Mouse (Mus musculus): ENCODE results near the gene Arhgef33. TPM values are rescaled to one million over a fixed set of nuclear protein-coding genes. Genes with fewer than 3 reads are reported as not detected.

Gene Arhgef33
- polyA plus RNA-seq, 1 experiment from 2014 or later: 2.4 TPM

DNA sequence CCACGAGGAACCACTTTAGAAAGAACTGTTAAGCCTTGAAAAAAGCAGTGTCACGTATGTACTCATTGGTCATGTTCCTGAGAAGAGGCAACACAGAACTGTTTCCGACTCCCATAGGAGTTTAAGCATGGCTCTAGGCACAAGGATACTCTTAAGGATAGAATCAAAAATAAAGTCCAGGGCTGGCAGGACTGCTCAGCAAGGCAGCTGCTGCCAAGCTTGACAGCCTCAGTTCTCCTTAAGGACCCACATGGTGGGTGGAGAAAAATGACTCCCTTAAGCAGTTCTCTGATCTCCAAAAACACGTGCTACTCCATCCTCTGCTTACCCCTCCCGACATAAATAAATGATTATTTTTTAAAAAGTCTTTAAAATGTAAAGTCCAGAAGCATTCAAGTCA is 128.5 kb downstream of the Arhgef33 start:
- H3K27me3 ChIP-seq (ENCODE audit: control insufficient read depth, insufficient read depth, low read length): no peaks in the 10 kb centered on the region
- H3K36me3 ChIP-seq (ENCODE audit: control insufficient read depth, insufficient read depth, low read length): peaks cover 56% of the 10 kb centered on the region
- H3K4me1 ChIP-seq (ENCODE audit: control insufficient read depth, insufficient read depth, low read length): no peaks in the 10 kb centered on the region
- H3K9ac ChIP-seq (replicated peaks; ENCODE audit: low read length): no peak overlapping the region
- H3K27ac ChIP-seq (replicated peaks; ENCODE audit: low read depth, low read length): no peak overlapping the region
- no peaks in the 10 kb centered on the region for H3K9me3 ChIP-seq (ENCODE audit: control insufficient read depth, low read length)
- ATAC-seq (ENCODE audit: low FRiP score, low TSS enrichment) (no peak), DNase-seq (no peak)
- no peak overlapping the region for H3K4me2 ChIP-seq (ENCODE audit: low read length)
- H3K4me3 ChIP-seq (replicated peaks; ENCODE audit: low read depth, low read length): no peak overlapping the region
- WGBS: 92% methylated on average over 5 of the region's 5 CpGs

DNA sequence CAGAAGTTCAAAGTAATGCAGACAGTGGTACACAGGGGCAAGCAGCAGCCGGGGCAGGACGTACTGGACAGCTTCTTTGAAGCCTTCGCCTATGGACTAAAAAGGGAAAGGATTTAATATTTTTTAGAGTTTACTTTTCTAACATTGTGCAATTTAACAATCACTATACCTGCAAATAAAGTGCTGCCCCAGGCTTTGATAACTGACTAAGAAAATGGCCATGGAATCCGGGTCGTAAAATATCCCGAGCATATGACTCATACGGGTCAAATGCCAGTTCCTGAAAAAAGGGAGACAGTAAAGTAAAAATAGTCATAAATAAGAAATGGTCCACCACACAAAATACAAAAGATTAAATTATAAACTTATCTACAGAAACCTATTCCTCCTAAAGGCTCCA is 138.2 kb downstream of the Arhgef33 start:
- H3K4me2 ChIP-seq (ENCODE audit: low read length): no peak overlapping the region
- ATAC-seq (ENCODE audit: low FRiP score, low TSS enrichment) (no peak), DNase-seq (no peak)
- no peak overlapping the region for H3K9ac ChIP-seq (replicated peaks; ENCODE audit: low read length)
- no peak overlapping the region for H3K4me3 ChIP-seq (replicated peaks; ENCODE audit: low read depth, low read length)
- H3K27ac ChIP-seq (replicated peaks; ENCODE audit: low read depth, low read length): no peak overlapping the region
- no peaks in the 10 kb centered on the region for H3K4me1 ChIP-seq (ENCODE audit: control insufficient read depth, insufficient read depth, low read length)
- no peaks in the 10 kb centered on the region for H3K27me3 ChIP-seq (ENCODE audit: control insufficient read depth, insufficient read depth, low read length)
- WGBS: 95% methylated on average over 7 of the region's 7 CpGs
- no peaks in the 10 kb centered on the region for H3K9me3 ChIP-seq (ENCODE audit: control insufficient read depth, low read length)
- H3K36me3 ChIP-seq (ENCODE audit: control insufficient read depth, insufficient read depth, low read length): peaks cover 66% of the 10 kb centered on the region

- Histone ChIP-seq H3K4me3 (replicated peaks; ENCODE audit: low read depth, low read length) (no peak overlapping the region), H3K4me2 (ENCODE audit: low read length) (no peak overlapping the region), H3K4me1 (ENCODE audit: control insufficient read depth, insufficient read depth, low read length) (no peaks in the 10 kb centered on the region), H3K9me3 (ENCODE audit: control insufficient read depth, low read length) (no peaks in the 10 kb centered on the region), H3K36me3 (ENCODE audit: control insufficient read depth, insufficient read depth, low read length) (peaks cover 70% of the 10 kb centered on the region), H3K27me3 (ENCODE audit: control insufficient read depth, insufficient read depth, low read length) (no peaks in the 10 kb centered on the region), H3K27ac (replicated peaks; ENCODE audit: low read depth, low read length) (no peak overlapping the region), H3K9ac (replicated peaks; ENCODE audit: low read length) (no peak overlapping the region)
- ATAC-seq (ENCODE audit: low FRiP score, low TSS enrichment): no peak
- WGBS: 97% methylated on average over 5 of the region's 5 CpGs
- DNase-seq: no peak
Measured at GRCm38 (mm10) chr17:80446470-80446869, 139.3 kb downstream of the Arhgef33 start.

Other genes starting within 250 kb of the Arhgef33 start
- 68.2 and 76.7 TPM in 2 replicates for gene Hnrnpll, start 245.1 kb upstream of the Arhgef33 start, polyA plus RNA-seq (2014; fragmentation: Nextera tagmentation; extraction: Ambion mirVana)
- 0.63 and 1.6 TPM in 2 replicates for gene Galm, start 179.9 kb upstream of the Arhgef33 start, polyA plus RNA-seq (2014; fragmentation: Nextera tagmentation; extraction: Ambion mirVana)
- gene Srsf7, start 100.1 kb upstream of the Arhgef33 start, polyA plus RNA-seq (2014; fragmentation: Nextera tagmentation; extraction: Ambion mirVana): 459 and 531 TPM in 2 replicates
- gene Ttc39d, start 99.9 kb upstream of the Arhgef33 start, polyA plus RNA-seq (2014; fragmentation: Nextera tagmentation; extraction: Ambion mirVana): 0.11 TPM in 1 of 2 replicates, not detected in the other
- gene Gemin6, start 83.0 kb upstream of the Arhgef33 start, polyA plus RNA-seq (2014; fragmentation: Nextera tagmentation; extraction: Ambion mirVana): 19.4 and 20.8 TPM in 2 replicates
- 47.3 and 48.5 TPM in 2 replicates for gene Morn2, start 17.2 kb upstream of the Arhgef33 start, polyA plus RNA-seq (2014; fragmentation: Nextera tagmentation; extraction: Ambion mirVana)
- gene Dhx57, start 16.9 kb upstream of the Arhgef33 start, polyA plus RNA-seq (2014; fragmentation: Nextera tagmentation; extraction: Ambion mirVana): 41.9 and 54.7 TPM in 2 replicates
- gene Gm10190, start 66.1 kb downstream of the Arhgef33 start, polyA plus RNA-seq (2014; fragmentation: Nextera tagmentation; extraction: Ambion mirVana): 1.3 and 2.7 TPM in 2 replicates
- gene Sos1, start 173.0 kb downstream of the Arhgef33 start, polyA plus RNA-seq (2014; fragmentation: Nextera tagmentation; extraction: Ambion mirVana): 14.1 and 14.8 TPM in 2 replicates